Mouse (Mus musculus) mouse trophoblast stem cell (cell line): ENCODE measurements at regions not wholly inside any gene's neighbourhood (a gene's known extent, or its start where the extent isn't known, plus 50 kb on each side); places are given as distances from the start of the nearest gene placed in this dataset.

Experiments used
- in situ Hi-C, 2 experiments: fragments of 300-500 bp; cut with MseI, MboI; formaldehyde crosslinking; loops; 2 replicates in 1 of 2; 3 replicates in 1 of 2; pipeline ENCODE4 v1.15.1; 2025

DNA sequence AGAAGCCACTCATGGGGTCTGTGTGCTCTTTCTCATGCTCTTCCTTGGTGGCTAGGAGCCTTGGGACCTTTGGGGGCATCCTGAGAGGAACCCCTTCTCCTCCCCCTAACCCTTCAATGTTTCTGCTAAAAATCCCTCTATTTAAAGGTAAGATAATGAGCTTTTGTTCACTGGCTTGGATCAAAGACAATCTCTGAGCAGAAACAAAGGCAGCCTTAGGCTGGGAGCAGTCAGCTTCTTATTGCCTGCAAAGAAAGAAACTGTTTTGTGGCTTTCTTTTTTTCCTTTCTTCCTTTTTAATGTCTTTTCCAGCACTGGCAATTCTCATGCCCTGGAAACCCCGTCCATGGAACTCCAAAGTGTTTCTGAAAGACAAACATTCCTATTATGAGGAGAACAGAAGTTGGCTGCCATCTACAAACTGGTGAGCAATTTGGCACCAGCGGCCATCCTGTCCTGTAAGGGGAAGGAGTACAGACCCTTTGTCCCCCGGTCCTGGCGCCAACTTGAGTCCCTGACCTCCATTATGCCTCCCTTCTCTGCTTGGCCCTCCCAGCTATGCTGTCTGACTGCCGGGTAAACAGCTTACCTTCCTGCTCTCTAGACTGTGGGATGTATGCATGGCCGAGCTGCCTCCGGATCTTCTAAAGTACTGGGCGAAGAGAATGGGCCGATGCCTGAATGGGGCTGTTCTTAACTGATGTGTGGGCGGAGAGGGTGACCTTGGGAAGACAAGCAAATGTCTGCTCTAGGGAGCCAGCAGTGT, 56.4 kb upstream of the Pabpc6 start:
- in situ Hi-C loops, result no loop called here

DNA sequence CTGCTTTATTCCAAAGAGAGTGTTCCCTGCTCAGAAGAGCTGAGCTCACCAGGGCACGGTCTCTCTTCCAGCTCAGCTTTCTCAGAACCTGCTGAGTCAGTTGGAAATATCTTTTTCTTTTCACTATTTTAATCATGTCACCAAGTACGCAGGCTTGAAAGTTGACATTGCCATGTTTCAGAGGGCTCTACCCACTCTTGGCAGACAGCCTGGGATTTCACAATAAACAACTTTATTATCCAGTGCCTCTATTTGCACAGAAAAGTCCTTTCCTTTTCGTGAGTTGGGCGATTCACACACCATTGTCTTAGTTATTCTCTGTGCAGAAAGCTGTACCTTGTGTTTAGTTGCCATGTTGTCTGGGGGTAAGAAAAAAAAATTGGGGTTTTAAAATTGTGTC, 54.0 kb upstream of the Pabpc6 start:
- in situ Hi-C loops, result no loop called here

DNA sequence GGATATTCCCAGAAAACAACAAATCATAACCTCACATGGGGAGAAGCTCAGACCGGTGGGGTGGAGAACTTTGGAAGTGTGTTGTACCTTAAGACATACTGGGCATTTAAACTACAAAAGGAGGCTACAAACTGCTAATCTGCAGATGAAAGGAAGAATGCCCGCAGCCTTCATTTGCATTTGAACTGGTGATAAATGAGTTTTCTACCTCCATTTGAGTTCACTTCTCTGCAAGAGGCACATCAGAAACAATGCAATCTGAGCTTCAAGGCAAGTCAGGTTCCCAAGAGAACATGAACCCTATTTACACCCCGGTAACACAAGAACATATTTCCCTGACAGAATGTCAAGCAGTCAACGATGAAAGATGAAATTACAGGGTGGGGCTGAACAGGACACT, 53.2 kb upstream of the Pabpc6 start:
- in situ Hi-C loops, result no loop called here
